Mouse (Mus musculus) cerebellum, adult 2 months (tissue): Measurements from ENCODE around the gene Dock2.

Experiments used
- CTCF ChIP-seq: fragments of 200-500 bp; IDR thresholded peaks from 2 replicates; pipeline ENCODE4 v1.5.1; 2011; ENCODE audit warnings: low read depth, mild to moderate bottlenecking, control low read depth, low read length, moderate library complexity, borderline replicate concordance; ENCODE audit not compliant: insufficient read depth
- POLR2A ChIP-seq: fragments of 200-500 bp; IDR thresholded peaks from 2 replicates; pipeline ENCODE4 v1.6.1; 2011; ENCODE audit warnings: low read length, control low read depth, borderline replicate concordance; ENCODE audit not compliant: insufficient read depth

GRCm38 (mm10) chr11:34704384-34705107 is 79.1 kb downstream of the Dock2 start:
- 0 out of 2 replicates have a peak, but pooled peaks have one; percentile 12 for TF ChIP-seq CTCF
- TF ChIP-seq POLR2A = no peak
